Mouse (Mus musculus) spleen, postnatal 14 days (tissue): ENCODE measurements around the gene Clcn7.

Source experiments
- DNase-seq, 2 experiments: peaks; one replicate each; pipeline ENCODE4 v3.0.0; 2021 to 2022; ENCODE audit warnings: low spot score in 2 of 2

Gene Clcn7

DNA sequence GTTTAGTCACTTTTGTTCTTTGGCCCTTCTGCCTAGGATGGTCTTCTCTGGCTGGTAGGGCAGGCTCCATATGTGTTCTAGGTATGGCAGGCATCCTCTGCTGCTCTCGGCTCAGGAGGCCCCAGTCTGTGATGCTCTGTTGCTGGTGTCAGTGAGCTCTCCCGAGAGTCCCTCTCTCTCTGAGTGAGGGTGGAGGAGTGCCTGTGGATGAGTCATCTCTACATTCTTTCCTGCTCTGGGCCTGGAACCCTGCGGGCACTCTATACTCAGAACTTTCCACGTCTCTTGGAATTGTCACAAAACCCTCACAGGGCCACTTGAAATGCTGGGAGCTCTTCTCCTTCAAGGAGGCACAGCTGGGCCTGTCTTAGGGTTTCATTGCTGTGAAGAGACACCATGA is 78.5 kb downstream of the Clcn7 start:
- DNase-seq, result no peak
